Mouse (Mus musculus): ENCODE data around the gene Nenf. TPM values are rescaled to one million over a fixed set of nuclear protein-coding genes. Genes with fewer than 3 reads are reported as not detected.

Nenf gene
- total RNA-seq (2017) = 7.4 and 13.3 TPM in 2 replicates

DNA sequence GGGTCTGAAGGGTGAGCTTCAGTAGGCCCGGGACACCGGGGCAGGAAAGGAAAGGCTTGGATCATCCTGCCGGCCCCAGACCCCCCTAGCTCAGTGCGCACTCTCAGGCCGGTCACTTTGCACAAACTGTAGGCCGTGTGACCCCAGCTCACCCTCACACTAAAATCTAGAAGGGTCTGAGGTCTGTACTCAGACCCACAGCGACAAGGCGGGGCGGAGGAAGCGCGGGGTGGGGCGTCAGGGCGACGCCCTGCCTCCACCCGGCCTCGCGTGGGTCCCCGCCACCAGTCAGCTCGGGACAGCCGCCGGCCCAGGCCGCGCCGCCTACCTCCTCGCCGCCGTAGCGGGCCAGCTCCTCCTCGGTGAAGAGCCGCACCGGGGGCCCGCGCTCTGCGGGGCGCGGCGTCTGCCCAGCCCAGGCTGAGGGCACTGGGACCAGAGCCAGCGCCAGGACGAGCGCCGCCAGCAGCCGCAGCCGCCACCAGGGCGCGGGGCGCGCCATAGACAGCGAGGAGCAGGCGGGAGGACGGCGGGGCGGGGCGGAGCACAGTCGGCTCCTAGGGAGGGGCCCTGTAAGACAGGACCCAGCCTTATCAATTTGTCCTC is at the start of gene Nenf:
Nenf (minus strand) TSS at position 604 of the 606 bp plus-strand sequence.
- ATAC-seq (replicated peaks in 1 of 2; ENCODE audit: insufficient read depth in 1 of 2, low FRiP score in 2 of 2, low TSS enrichment in 1 of 2, low read depth in 1 of 2, poor library complexity in 2 of 2, severe bottlenecking in 2 of 2) = peak; percentile 61 to 78

DNA sequence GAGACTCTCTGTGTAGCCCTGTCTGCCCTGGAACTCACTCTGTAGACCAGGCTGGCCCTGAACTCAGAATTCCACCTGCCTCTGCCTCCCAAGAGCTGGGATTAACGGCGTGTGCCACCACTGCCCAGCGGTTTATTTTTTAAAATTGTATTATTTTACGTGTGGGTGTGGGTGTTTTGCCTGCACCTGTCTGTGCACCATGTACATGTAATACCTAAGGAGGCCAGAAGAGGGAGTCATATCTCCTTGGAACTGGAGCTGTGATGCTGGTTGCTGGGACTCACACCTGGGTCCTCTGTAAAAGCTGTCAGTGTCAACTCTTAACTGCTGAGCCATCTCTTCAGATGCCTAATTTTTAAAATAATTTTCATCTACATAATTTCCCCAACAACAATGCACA is 46.5 kb upstream of the Nenf start:
- peak; percentile 49 to 67; a peak in 2 of 4 replicates for ATAC-seq (replicated peaks in 1 of 2; ENCODE audit: insufficient read depth in 1 of 2, low FRiP score in 2 of 2, low TSS enrichment in 1 of 2, low read depth in 1 of 2, poor library complexity in 2 of 2, severe bottlenecking in 2 of 2)

- ATAC-seq (replicated peaks in 1 of 2; ENCODE audit: insufficient read depth in 1 of 2, low FRiP score in 2 of 2, low TSS enrichment in 1 of 2, low read depth in 1 of 2, poor library complexity in 2 of 2, severe bottlenecking in 2 of 2) = no peak
Measured at GRCm38 (mm10) chr1:191362412-191362811, 44.4 kb upstream of the Nenf start.

DNA sequence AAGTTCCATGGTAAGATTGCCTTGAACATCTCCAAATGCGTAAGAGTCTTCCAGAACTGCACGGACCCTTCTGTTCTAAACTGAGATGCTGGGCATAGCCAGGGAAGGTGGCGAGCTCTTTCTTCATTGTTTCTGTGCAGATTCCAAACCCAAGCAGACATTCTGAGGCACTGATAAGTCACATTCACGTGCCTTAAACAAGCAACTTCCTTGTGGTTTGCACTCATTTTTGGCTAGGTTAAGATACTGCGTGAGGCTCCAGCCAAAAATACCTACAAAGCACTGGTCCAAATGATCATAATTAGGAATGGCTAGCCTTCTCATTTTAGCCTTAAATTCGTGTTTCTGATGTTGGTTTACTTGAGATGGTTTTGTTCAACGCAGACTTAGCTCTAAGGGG is 41.5 kb upstream of the Nenf start:
- ATAC-seq (replicated peaks in 1 of 2; ENCODE audit: insufficient read depth in 1 of 2, low FRiP score in 2 of 2, low TSS enrichment in 1 of 2, low read depth in 1 of 2, poor library complexity in 2 of 2, severe bottlenecking in 2 of 2) = no peak

GRCm38 (mm10) chr1:191356936-191357335 is 38.9 kb upstream of the Nenf start:
- no peak for ATAC-seq (replicated peaks in 1 of 2; ENCODE audit: insufficient read depth in 1 of 2, low FRiP score in 2 of 2, low TSS enrichment in 1 of 2, low read depth in 1 of 2, poor library complexity in 2 of 2, severe bottlenecking in 2 of 2)

- ATAC-seq (replicated peaks in 1 of 2; ENCODE audit: insufficient read depth in 1 of 2, low FRiP score in 2 of 2, low TSS enrichment in 1 of 2, low read depth in 1 of 2, poor library complexity in 2 of 2, severe bottlenecking in 2 of 2) = no peak
Measured at GRCm38 (mm10) chr1:191353836-191354235, 35.8 kb upstream of the Nenf start.

DNA sequence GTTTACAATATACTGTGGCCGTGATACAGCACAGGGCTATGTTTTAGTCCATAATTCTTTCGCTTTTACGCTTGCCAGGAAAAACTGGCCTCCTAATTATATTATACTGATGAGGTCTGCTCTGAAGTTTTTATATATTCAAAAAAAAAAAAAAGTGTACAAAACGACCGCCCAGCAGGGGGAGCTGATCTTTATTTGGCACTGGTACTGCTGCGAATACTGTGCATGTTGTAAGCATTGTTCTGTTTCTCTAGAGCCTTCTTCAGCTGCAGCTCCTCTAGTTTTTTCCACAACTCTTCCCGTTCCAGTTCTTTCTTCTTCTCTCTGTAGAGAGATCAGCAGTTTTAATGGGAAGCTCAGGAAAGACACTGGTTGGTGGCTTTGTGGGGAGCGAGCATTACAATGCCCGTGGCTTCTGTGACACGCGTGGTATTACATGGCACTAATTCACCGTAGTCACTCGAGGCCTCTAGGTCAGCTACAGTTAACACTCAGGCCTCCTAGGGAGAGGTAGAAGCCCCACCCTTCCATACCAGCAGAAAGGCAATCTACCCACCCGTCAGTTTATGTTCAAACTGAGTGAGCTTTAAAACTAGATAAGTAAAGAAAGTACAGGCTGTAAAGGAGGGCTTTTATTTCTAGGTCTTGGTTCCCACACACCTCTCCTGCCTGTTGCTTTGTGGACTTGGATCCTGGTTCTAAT is 34.9 kb upstream of the Nenf start:
- 0 out of 4 replicates have a peak, but pooled peaks have one; percentile 37 to 38 for ATAC-seq (replicated peaks in 1 of 2; ENCODE audit: insufficient read depth in 1 of 2, low FRiP score in 2 of 2, low TSS enrichment in 1 of 2, low read depth in 1 of 2, poor library complexity in 2 of 2, severe bottlenecking in 2 of 2)

GRCm38 (mm10) chr1:191350355-191350754 is 32.4 kb upstream of the Nenf start:
- no peak for ATAC-seq (replicated peaks in 1 of 2; ENCODE audit: insufficient read depth in 1 of 2, low FRiP score in 2 of 2, low TSS enrichment in 1 of 2, low read depth in 1 of 2, poor library complexity in 2 of 2, severe bottlenecking in 2 of 2)

DNA sequence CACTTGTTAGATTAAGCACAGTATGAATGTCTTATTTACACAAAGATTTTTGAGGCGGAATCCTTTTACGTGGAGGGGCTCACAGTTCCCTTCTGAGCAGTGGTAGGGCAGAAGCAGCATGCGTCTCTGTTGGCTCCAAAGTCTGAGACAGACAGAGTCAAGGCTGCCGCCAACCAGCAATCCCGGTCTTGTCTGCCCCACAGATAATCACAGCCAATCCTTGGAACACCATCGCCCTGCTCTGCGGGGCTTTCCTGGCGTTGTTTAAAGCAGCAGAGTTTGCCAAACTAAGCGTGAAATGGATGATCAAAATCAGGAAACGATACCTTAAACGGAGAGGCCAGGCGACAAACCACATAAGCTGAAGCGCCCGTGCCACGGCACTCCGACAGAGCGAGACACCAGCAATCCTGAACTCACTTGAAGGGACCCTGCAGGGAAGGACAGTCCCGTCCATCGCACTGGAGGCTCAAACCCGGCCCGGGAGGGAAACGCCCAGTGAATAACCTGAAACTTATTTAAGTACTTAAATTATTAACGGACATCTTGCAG is 31.6 kb upstream of the Nenf start:
- no peak for ATAC-seq (replicated peaks in 1 of 2; ENCODE audit: insufficient read depth in 1 of 2, low FRiP score in 2 of 2, low TSS enrichment in 1 of 2, low read depth in 1 of 2, poor library complexity in 2 of 2, severe bottlenecking in 2 of 2)

- ATAC-seq (replicated peaks in 1 of 2; ENCODE audit: insufficient read depth in 1 of 2, low FRiP score in 2 of 2, low TSS enrichment in 1 of 2, low read depth in 1 of 2, poor library complexity in 2 of 2, severe bottlenecking in 2 of 2) = no peak
Measured at GRCm38 (mm10) chr1:191348996-191349395, 31.0 kb upstream of the Nenf start.

DNA sequence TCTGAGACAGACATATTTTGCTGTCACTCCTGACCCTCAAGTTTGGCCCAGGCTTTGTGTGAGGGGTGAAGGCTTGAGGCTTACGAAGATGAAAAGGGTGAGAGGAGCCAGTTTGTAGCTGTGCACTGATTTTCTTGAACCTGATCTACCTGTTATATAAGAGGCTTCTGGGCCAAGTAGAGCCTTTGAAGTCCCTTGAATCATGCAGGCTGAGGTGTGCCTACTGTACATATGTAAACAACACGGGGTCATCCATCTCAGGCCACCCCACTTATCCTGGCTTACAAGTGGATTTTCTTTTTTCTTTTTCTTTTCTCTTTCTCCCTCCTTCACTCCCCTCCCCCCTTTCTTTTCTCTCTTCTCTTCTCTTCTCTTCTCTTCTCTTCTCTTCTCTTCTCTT is 30.6 kb upstream of the Nenf start:
- no peak for ATAC-seq (replicated peaks in 1 of 2; ENCODE audit: insufficient read depth in 1 of 2, low FRiP score in 2 of 2, low TSS enrichment in 1 of 2, low read depth in 1 of 2, poor library complexity in 2 of 2, severe bottlenecking in 2 of 2)

DNA sequence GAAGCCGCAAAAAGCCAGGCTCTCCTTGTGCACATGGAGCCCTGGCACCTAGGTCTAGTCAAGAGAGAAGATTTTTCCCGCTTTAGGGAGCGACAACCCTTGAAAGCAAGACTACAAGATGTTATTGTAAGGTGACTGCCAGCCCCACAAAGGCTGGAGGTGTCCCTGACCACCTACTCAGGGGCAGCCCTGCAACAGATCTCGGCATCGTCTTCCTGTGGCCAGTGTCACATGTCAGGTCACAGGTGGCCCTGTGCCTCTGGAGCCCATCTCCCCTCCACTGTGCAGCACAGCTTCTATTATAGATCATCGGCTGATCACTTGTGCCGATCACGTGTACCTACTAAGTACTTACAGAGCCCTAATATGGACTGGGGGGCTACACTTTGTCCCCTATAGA is 29.6 kb upstream of the Nenf start:
- no peak for ATAC-seq (replicated peaks in 1 of 2; ENCODE audit: insufficient read depth in 1 of 2, low FRiP score in 2 of 2, low TSS enrichment in 1 of 2, low read depth in 1 of 2, poor library complexity in 2 of 2, severe bottlenecking in 2 of 2)

DNA sequence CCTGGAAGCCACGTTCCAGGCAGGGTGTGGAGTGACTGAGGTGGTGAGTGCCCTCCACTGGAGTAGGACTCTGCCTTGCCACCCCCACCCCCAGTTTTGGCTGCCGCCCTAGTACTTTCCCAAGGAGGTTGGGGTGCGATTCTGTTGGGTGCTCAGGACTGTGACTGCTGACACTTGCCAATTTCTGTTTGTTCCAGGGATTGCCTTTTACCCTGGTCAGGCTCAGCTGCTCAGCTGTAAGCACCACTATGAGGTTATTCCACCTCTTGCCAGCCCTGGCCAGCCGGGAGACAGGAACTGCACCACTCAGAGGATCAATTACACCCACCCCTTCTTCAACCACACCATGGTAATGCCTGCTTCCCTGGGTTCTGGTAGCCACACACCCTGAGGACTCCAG is 22.5 kb upstream of the Nenf start:
- ATAC-seq (replicated peaks in 1 of 2; ENCODE audit: insufficient read depth in 1 of 2, low FRiP score in 2 of 2, low TSS enrichment in 1 of 2, low read depth in 1 of 2, poor library complexity in 2 of 2, severe bottlenecking in 2 of 2) = no peak

DNA sequence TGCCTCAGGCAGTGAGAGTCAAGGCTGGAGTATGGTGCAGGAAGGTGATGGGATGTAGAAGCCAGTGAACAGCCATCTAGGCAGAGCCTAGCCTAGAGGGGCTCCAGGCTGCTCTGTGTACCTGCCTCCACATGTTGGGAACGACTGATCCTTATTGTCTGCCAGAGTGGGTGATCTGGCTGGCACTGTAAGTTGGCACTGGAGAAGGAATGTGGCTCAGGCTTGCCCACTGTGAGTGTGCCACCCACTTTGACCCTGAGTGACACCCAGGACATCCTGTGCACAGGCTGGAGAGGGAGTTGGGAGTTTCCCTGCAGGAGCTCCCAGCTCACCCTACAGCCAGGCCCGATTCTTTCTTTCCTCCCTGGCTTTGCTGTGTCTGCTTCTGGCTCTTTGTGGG is 21.9 kb upstream of the Nenf start:
- ATAC-seq (replicated peaks in 1 of 2; ENCODE audit: insufficient read depth in 1 of 2, low FRiP score in 2 of 2, low TSS enrichment in 1 of 2, low read depth in 1 of 2, poor library complexity in 2 of 2, severe bottlenecking in 2 of 2) = no peak

DNA sequence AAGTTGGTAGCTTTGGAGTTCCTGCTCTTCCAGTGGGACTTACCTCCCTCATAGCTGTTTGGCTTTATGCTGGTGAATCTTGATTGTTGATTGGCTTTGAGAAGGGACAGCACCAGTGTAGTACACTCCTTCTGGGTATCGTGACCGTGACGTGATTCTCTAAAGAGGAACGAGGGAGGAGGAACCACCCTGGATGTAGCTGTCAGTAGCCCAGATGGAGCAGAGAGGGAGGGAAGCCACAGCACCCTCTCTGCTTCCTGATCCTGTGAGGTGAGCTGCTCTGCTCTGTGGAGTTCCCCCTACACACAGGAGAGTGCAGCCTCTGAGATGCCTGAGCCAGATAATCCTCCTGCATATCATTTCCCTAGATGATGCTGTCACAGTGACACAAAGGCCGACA is 16.5 kb upstream of the Nenf start:
- ATAC-seq (replicated peaks in 1 of 2; ENCODE audit: insufficient read depth in 1 of 2, low FRiP score in 2 of 2, low TSS enrichment in 1 of 2, low read depth in 1 of 2, poor library complexity in 2 of 2, severe bottlenecking in 2 of 2) = peak; percentile 88 to 90

- ATAC-seq (replicated peaks in 1 of 2; ENCODE audit: insufficient read depth in 1 of 2, low FRiP score in 2 of 2, low TSS enrichment in 1 of 2, low read depth in 1 of 2, poor library complexity in 2 of 2, severe bottlenecking in 2 of 2) = no peak
Measured at GRCm38 (mm10) chr1:191330356-191330755, 12.4 kb upstream of the Nenf start.

DNA sequence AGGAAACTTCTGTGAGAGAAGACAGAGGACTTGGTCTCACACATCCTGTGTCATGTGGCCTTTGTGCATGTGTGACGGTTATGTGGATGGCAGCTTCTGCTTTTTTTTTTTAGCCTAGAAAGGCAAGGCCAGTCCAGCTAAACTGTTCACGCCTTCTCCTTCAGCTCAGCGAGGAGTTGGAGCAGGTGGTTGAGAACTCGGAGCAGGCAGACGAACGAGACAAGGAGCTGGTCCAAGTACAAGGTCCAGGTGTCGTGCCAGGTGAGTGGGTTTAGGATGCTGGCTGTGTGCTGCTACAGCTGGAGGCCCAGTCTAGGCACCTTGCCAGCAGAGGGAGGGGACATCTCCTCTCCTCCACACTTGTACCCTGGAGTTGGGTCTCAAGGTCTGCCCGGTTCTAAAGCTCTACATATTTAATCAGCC is 10.0 kb upstream of the Nenf start:
- ATAC-seq (replicated peaks in 1 of 2; ENCODE audit: insufficient read depth in 1 of 2, low FRiP score in 2 of 2, low TSS enrichment in 1 of 2, low read depth in 1 of 2, poor library complexity in 2 of 2, severe bottlenecking in 2 of 2) = peak; percentile 41 to 51

DNA sequence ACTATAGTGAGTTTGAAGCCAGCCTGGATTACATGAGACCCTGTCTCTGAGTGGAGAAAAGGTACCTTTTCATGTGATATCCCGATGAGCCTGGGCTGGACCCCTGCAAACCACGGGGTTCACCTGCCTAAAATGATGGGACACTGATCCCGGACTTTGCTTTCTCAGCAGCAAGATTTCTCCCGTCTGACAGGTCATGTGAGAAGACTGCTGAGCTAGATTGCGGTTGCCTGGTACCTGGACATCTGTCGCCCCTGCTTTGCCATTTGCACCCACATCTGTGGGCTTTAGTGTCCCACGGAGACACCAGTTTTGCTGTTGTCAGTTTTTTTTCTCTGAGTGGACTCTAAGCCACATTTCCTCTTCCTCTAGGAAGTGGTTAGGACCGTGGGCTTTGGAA is 9.3 kb upstream of the Nenf start:
- ATAC-seq (replicated peaks in 1 of 2; ENCODE audit: insufficient read depth in 1 of 2, low FRiP score in 2 of 2, low TSS enrichment in 1 of 2, low read depth in 1 of 2, poor library complexity in 2 of 2, severe bottlenecking in 2 of 2) = no peak
